Mouse (Mus musculus): Measurements from ENCODE around the gene Chd9. TPM values are rescaled to one million over a fixed set of nuclear protein-coding genes. Genes with fewer than 3 reads are reported as not detected.

Chd9 gene
- polyA plus RNA-seq, 1 experiment, result 71.6 TPM

- no peak overlapping the region for H3K4me3 ChIP-seq (ENCODE audit: low read depth, low read length)
Measured at GRCm38 (mm10) chr8:91036905-91037304, 208.8 kb downstream of the Chd9 start.

GRCm38 (mm10) chr8:91038637-91039036 is 210.5 kb downstream of the Chd9 start:
- TF ChIP-seq POLR2A (IDR thresholded peaks at IDR 0.05; ENCODE audit: insufficient read depth, low read length) (no peak), EP300 (IDR thresholded peaks at IDR 0.05; ENCODE audit: insufficient read depth, low read depth, low read length) (no peak), CTCF (IDR thresholded peaks at IDR 0.05; ENCODE audit: low read depth, low read length) (no peak)
- Histone ChIP-seq H3K36me3 (ENCODE audit: control insufficient read depth, insufficient read depth, low read length, poor library complexity, severe bottlenecking) (peaks cover 88% of the 10 kb centered on the region), H3K27ac (ENCODE audit: insufficient read depth, low read length) (no peak overlapping the region), H3K4me3 (ENCODE audit: low read depth, low read length) (no peak overlapping the region), H3K9ac (ENCODE audit: low read depth, poor library complexity, severe bottlenecking) (no peak overlapping the region), H3K4me1 (ENCODE audit: control insufficient read depth, insufficient read depth, low read length) (no peaks in the 10 kb centered on the region), H3K9me3 (replicated peaks; ENCODE audit: control insufficient read depth, insufficient read depth, low read length, poor library complexity, severe bottlenecking) (no peaks in the 10 kb centered on the region), H3K27me3 (ENCODE audit: control insufficient read depth, insufficient read depth, low read length, poor library complexity, severe bottlenecking) (no peaks in the 10 kb centered on the region)

More at GRCm38 (mm10) chr8:91036905-91037304, 208.8 kb downstream of the Chd9 start:
- no peak for TF ChIP-seq POLR2A (IDR thresholded peaks at IDR 0.05; ENCODE audit: insufficient read depth, low read length)
- TF ChIP-seq CTCF (IDR thresholded peaks at IDR 0.05; ENCODE audit: low read depth, low read length), result no peak
- no peak for TF ChIP-seq EP300 (IDR thresholded peaks at IDR 0.05; ENCODE audit: insufficient read depth, low read depth, low read length)
- no peaks in the 10 kb centered on the region for H3K9me3 ChIP-seq (replicated peaks; ENCODE audit: control insufficient read depth, insufficient read depth, low read length, poor library complexity, severe bottlenecking)
- no peaks in the 10 kb centered on the region for H3K4me1 ChIP-seq (ENCODE audit: control insufficient read depth, insufficient read depth, low read length)
- peaks cover 88% of the 10 kb centered on the region for H3K36me3 ChIP-seq (ENCODE audit: control insufficient read depth, insufficient read depth, low read length, poor library complexity, severe bottlenecking)
- H3K27me3 ChIP-seq (ENCODE audit: control insufficient read depth, insufficient read depth, low read length, poor library complexity, severe bottlenecking), result no peaks in the 10 kb centered on the region
- H3K27ac ChIP-seq (ENCODE audit: insufficient read depth, low read length), result no peak overlapping the region
- no peak overlapping the region for H3K9ac ChIP-seq (ENCODE audit: low read depth, poor library complexity, severe bottlenecking)

DNA sequence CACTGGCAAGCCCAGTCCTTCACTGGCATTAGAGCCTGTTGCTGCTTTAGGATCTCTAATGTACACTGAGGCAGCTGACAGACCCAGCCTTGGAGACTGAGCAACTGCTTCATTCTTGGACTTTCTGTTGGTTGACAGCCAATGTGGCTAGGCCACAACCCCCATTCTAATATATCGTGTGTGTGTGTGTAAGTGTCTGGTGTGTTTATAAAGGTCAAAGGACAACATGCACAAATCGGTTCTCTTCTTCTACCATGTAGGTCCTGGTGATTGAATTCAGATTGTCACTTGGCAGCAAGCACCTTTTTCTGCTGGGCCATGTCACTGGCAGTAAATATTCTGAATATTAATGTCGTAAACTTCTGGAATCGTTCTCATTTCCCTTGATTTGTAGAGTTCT is 218.2 kb downstream of the Chd9 start:
- Histone ChIP-seq H3K9ac (ENCODE audit: low read depth, poor library complexity, severe bottlenecking) (no peak overlapping the region), H3K4me3 (ENCODE audit: low read depth, low read length) (no peak overlapping the region), H3K4me1 (ENCODE audit: control insufficient read depth, insufficient read depth, low read length) (no peaks in the 10 kb centered on the region), H3K36me3 (ENCODE audit: control insufficient read depth, insufficient read depth, low read length, poor library complexity, severe bottlenecking) (peaks cover 73% of the 10 kb centered on the region), H3K9me3 (replicated peaks; ENCODE audit: control insufficient read depth, insufficient read depth, low read length, poor library complexity, severe bottlenecking) (no peaks in the 10 kb centered on the region), H3K27ac (ENCODE audit: insufficient read depth, low read length) (no peak overlapping the region), H3K27me3 (ENCODE audit: control insufficient read depth, insufficient read depth, low read length, poor library complexity, severe bottlenecking) (no peaks in the 10 kb centered on the region)
- no peak for TF ChIP-seq POLR2A (IDR thresholded peaks at IDR 0.05; ENCODE audit: insufficient read depth, low read length)
- no peak for TF ChIP-seq EP300 (IDR thresholded peaks at IDR 0.05; ENCODE audit: insufficient read depth, low read depth, low read length)
- no peak for TF ChIP-seq CTCF (IDR thresholded peaks at IDR 0.05; ENCODE audit: low read depth, low read length)

GRCm38 (mm10) chr8:91051037-91051436 is 222.9 kb downstream of the Chd9 start:
- Histone ChIP-seq H3K4me1 (ENCODE audit: control insufficient read depth, insufficient read depth, low read length) (no peaks in the 10 kb centered on the region), H3K4me3 (ENCODE audit: low read depth, low read length) (no peak overlapping the region), H3K27me3 (ENCODE audit: control insufficient read depth, insufficient read depth, low read length, poor library complexity, severe bottlenecking) (no peaks in the 10 kb centered on the region), H3K27ac (ENCODE audit: insufficient read depth, low read length) (no peak overlapping the region), H3K9ac (ENCODE audit: low read depth, poor library complexity, severe bottlenecking) (no peak overlapping the region), H3K36me3 (ENCODE audit: control insufficient read depth, insufficient read depth, low read length, poor library complexity, severe bottlenecking) (peaks cover 55% of the 10 kb centered on the region), H3K9me3 (replicated peaks; ENCODE audit: control insufficient read depth, insufficient read depth, low read length, poor library complexity, severe bottlenecking) (no peaks in the 10 kb centered on the region)
- no peak for TF ChIP-seq POLR2A (IDR thresholded peaks at IDR 0.05; ENCODE audit: insufficient read depth, low read length)
- no peak for TF ChIP-seq CTCF (IDR thresholded peaks at IDR 0.05; ENCODE audit: low read depth, low read length)
- TF ChIP-seq EP300 (IDR thresholded peaks at IDR 0.05; ENCODE audit: insufficient read depth, low read depth, low read length), result no peak

- Histone ChIP-seq H3K27ac (ENCODE audit: insufficient read depth, low read length) (no peak overlapping the region), H3K9ac (ENCODE audit: low read depth, poor library complexity, severe bottlenecking) (no peak overlapping the region), H3K4me1 (ENCODE audit: control insufficient read depth, insufficient read depth, low read length) (no peaks in the 10 kb centered on the region), H3K4me3 (ENCODE audit: low read depth, low read length) (no peak overlapping the region), H3K9me3 (replicated peaks; ENCODE audit: control insufficient read depth, insufficient read depth, low read length, poor library complexity, severe bottlenecking) (no peaks in the 10 kb centered on the region), H3K36me3 (ENCODE audit: control insufficient read depth, insufficient read depth, low read length, poor library complexity, severe bottlenecking) (peaks cover 33% of the 10 kb centered on the region), H3K27me3 (ENCODE audit: control insufficient read depth, insufficient read depth, low read length, poor library complexity, severe bottlenecking) (no peaks in the 10 kb centered on the region)
- TF ChIP-seq EP300 (IDR thresholded peaks at IDR 0.05; ENCODE audit: insufficient read depth, low read depth, low read length) (no peak), POLR2A (IDR thresholded peaks at IDR 0.05; ENCODE audit: insufficient read depth, low read length) (no peak), CTCF (IDR thresholded peaks at IDR 0.05; ENCODE audit: low read depth, low read length) (no peak)
Measured at GRCm38 (mm10) chr8:91054418-91054817, 226.3 kb downstream of the Chd9 start.

GRCm38 (mm10) chr8:91056848-91057247 is 228.7 kb downstream of the Chd9 start:
- H3K9ac ChIP-seq (ENCODE audit: low read depth, poor library complexity, severe bottlenecking), result no peak overlapping the region
- H3K9me3 ChIP-seq (replicated peaks; ENCODE audit: control insufficient read depth, insufficient read depth, low read length, poor library complexity, severe bottlenecking), result no peaks in the 10 kb centered on the region
- no peaks in the 10 kb centered on the region for H3K4me1 ChIP-seq (ENCODE audit: control insufficient read depth, insufficient read depth, low read length)
- no peak overlapping the region for H3K4me3 ChIP-seq (ENCODE audit: low read depth, low read length)
- H3K27me3 ChIP-seq (ENCODE audit: control insufficient read depth, insufficient read depth, low read length, poor library complexity, severe bottlenecking), result no peaks in the 10 kb centered on the region
- H3K27ac ChIP-seq (ENCODE audit: insufficient read depth, low read length), result no peak overlapping the region
- H3K36me3 ChIP-seq (ENCODE audit: control insufficient read depth, insufficient read depth, low read length, poor library complexity, severe bottlenecking), result peaks cover 12% of the 10 kb centered on the region
- TF ChIP-seq EP300 (IDR thresholded peaks at IDR 0.05; ENCODE audit: insufficient read depth, low read depth, low read length), result no peak

All from ES-Bruce4 (cell line).